Mouse (Mus musculus): ENCODE results near the gene Olfr578. TPM values are rescaled to one million over a fixed set of nuclear protein-coding genes. Genes with fewer than 3 reads are reported as not detected.

The Olfr578 gene
- not detected for total RNA-seq (2021)
- long read RNA-seq, experiment 1 = 0 reads
- long read RNA-seq, experiment 2 = 0 reads

DNA sequence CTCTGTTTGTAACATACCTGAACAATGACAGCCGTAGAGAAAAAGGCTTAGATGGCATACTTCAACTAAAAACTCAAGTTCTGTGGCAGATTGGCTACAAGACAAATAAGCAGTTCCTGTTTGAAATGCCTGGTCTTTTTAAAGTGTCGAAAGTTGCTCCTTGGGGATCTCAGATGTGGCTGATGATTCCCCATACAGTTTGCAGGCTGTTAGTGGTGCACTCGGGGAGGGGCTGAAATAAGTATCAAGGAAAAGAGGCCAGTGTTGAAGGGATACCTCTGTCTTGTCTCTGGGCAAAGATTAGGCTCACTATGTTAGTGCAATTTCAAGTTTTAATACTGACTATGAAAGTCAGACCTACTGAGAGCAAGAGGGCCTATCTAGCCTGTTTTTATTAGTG is at the start of gene Olfr578:
Olfr578 (minus strand) TSS at position 101 of the 400 bp plus-strand sequence.
- TF ChIP-seq CTCF (IDR thresholded peaks at IDR 0.05) = no peak
- intact Hi-C loops (cut with DNase I) = no loop called here
- no peak for DNase-seq
- Histone ChIP-seq H3K27ac (no peak within 1 kb of the TSS), H3K4me3 (no peak within 1 kb of the TSS)

DNA sequence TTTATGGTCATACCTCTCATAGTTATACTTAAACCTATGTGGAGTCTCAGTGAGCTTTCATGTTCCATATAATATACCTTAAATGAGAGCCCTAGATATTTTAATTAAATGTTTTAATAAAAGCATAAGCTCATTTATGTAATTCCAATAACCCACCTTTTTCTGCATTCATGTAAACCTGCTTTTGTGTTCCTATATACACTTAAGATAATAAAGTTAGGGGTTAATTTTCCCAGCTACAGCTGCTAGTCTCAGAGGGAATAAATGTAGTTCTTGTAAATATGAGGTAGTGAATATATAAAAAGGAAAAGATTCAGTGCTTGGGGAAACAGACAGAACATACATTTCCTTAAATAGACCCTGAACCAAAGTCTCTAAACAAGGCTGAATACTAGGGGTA is 48.6 kb upstream of the Olfr578 start, which contains the start of gene Olfr582:
Olfr582 (plus strand) TSS at position 301 of the 400 bp plus-strand sequence.
- no peak for DNase-seq
- Histone ChIP-seq H3K27ac (no peak within 1 kb of the TSS), H3K4me3 (no peak within 1 kb of the TSS)
- intact Hi-C loops (cut with DNase I) = no loop called here
- no peak for TF ChIP-seq CTCF (IDR thresholded peaks at IDR 0.05)

DNA sequence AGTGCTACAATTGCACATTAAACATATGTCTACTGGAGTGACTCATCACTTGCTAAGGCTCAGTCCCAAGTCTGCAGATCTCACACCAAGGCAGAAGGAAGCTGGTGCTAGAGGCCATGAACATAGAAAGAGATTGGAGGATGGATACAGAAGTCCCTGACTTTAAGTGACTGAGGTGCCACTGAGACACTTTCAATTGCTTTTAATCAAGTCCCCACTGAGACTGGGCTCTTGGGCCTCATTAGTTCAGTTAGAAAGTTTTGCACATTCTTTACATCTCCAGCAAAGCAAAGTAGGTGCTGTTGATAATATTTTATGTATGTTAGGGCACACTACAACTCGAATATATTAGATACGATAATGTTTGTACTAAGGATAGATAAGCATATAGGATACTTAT is 13.3 kb downstream of the Olfr578 start, which contains the start of gene Olfr577:
Olfr577 (minus strand) TSS at position 101 of the 400 bp plus-strand sequence.
- Histone ChIP-seq H3K4me3 (no peak within 1 kb of the TSS), H3K27ac (no peak within 1 kb of the TSS)
- intact Hi-C loops (cut with DNase I) = no loop called here
- no peak for TF ChIP-seq CTCF (IDR thresholded peaks at IDR 0.05)
- no peak for DNase-seq

DNA sequence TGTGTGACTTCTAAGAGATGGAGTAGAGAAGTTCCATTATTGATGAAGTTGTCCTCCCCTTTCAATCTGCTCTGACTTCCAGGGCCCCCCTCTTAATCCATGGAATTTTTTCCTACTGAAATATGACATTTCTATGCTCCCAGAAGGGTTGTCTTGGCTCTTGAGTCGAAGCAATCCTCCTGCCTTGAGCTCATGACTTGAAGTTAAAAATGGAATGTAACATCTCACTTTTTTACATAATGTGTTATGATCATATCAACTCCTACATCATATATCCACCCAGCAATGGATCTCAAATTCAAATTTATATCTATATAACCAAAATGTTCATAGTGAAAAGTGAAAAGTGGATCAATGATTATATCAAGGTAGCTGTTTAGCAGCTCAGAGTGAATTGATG is 14.7 kb downstream of the Olfr578 start:
- no peak overlapping the region for H3K27ac ChIP-seq
- no peak for TF ChIP-seq CTCF (IDR thresholded peaks at IDR 0.05)
- DNase-seq = no peak
- H3K4me3 ChIP-seq = no peak overlapping the region
- intact Hi-C loops (cut with DNase I) = no loop called here

DNA sequence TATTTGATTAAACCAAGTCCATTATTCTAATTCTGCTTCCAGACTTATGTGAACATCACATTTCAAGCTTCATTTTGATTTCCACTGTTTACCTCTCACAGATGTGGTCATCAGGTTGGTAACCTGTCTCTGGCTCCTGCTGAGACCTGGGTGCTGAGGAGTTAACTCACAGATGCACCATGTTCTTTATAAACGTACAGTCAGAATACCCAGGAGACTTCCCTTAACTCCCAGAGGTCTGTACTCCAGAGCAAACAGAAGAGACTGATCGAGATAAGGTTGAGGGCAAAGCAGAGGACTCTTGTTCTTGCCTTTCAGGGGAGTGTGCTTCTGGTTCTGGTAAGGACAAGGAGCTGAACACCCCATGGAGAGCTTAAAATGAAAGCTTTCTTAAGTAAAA is 26.8 kb downstream of the Olfr578 start, which contains the start of gene Olfr576:
Olfr576 (plus strand) TSS at position 301 of the 400 bp plus-strand sequence.
- intact Hi-C loops (cut with DNase I) = no loop called here
- Histone ChIP-seq H3K27ac (no peak within 1 kb of the TSS), H3K4me3 (no peak within 1 kb of the TSS)
- DNase-seq = no peak
- no peak for TF ChIP-seq CTCF (IDR thresholded peaks at IDR 0.05)

DNA sequence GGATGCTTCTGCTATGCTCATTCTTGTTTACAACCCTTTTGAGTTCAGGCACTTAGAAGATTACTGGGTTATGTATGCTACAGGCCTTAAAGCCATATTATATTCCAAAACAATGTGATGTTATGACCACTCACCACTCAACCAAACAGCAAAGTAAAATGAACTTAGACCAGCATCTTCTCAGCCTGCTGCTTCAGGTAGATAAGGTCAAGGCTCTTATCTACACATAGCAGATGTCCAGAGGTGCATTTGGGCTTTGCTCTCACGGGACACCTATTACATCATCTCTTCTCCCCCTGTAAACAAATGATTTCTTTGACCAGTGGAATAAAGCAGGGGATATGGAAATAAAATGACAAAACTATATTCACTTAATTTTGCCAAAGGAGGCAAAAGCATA is 30.5 kb downstream of the Olfr578 start, which contains the start of gene Olfr575:
Olfr575 (minus strand) TSS at position 183 of the 400 bp plus-strand sequence.
- intact Hi-C loops (cut with DNase I) = no loop called here
- no peak for DNase-seq
- Histone ChIP-seq H3K27ac (no peak within 1 kb of the TSS), H3K4me3 (no peak within 1 kb of the TSS)
- no peak for TF ChIP-seq CTCF (IDR thresholded peaks at IDR 0.05)

DNA sequence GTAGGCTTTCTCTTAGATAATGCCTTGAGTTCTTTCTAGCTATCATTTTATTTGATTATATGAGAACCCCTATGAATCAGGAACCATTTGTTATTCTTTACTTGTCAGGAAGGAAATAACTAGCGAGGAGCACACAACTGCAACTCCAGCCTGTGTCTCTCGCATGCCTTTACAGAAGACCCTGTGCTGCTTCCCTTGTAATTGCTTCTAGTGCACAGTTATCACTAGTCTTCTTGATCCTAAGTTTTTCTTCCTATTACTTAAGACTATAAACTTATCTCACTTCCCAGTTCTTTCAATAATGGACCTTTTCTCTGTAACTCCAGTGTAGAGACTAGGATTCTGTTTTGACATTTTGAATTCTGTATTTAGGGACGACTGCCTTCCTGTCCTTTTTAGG is 31.0 kb downstream of the Olfr578 start:
- no peak for DNase-seq
- no peak overlapping the region for H3K27ac ChIP-seq
- no peak overlapping the region for H3K4me3 ChIP-seq
- no peak for TF ChIP-seq CTCF (IDR thresholded peaks at IDR 0.05)
- intact Hi-C loops (cut with DNase I) = no loop called here

DNA sequence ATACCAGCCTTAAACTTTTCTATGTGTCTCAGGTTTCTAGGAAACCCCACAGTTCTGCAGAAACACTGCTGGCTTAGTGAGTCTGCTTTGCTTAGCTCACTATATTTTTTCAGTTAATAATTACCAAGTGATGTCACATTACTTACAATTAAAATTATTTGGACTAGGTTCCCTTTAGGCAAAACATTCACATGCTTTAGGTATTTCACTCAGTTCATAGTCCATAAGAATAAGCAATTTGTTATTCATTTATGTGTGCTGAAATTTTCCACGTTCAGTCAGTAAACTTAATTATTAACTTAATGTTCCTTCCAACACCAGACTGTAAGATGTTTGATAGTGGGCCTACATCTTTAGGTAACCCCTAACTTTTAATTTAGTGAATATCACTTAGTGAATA is 38.4 kb downstream of the Olfr578 start:
- intact Hi-C loops (cut with DNase I) = no loop called here
- Histone ChIP-seq H3K27ac (no peak overlapping the region), H3K4me3 (no peak overlapping the region)
- TF ChIP-seq CTCF (IDR thresholded peaks at IDR 0.05) = no peak
- no peak for DNase-seq

DNA sequence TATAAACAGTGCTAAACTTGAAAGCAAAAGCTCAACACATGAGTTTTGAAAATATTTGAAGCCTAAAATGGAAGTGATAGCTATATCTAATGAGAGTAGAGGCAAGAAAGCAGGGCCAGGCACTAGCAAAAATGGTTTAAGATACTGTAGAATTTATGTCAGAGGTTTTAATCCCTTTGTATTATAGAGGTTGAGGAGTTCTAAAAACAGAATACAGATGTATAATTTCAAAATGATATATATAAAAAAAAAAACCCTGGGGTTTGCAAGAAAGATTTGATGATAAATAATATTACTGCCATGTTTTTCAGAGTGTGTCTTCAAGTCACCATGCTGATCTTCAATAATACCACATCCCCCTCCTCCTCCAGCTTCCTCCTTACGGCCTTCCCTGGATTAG is 41.0 kb downstream of the Olfr578 start, which contains the start of gene Olfr574:
Olfr574 (plus strand) TSS at position 301 of the 400 bp plus-strand sequence.
- Histone ChIP-seq H3K27ac (no peak within 1 kb of the TSS), H3K4me3 (no peak within 1 kb of the TSS)
- TF ChIP-seq CTCF (IDR thresholded peaks at IDR 0.05) = no peak
- no peak for DNase-seq
- intact Hi-C loops (cut with DNase I) = no loop called here

DNA sequence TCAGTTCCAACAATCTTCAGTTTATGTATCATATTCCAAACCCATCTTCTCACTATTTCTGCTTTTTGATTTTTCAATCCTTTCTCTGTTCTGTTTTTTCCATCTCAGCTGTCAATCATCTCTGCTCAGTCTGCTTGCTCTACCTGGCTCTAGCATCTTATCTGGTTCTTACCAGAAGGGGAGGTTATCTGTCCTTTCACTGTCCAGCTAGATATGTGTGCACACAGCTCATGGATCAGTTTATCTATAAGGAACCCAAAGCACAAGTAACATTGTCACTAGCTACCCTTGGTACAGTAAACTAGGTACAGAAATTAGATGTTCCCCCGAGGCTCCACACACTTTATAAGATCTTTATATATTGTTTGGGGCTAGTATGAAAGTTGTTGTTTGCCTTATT is 45.7 kb downstream of the Olfr578 start:
- TF ChIP-seq CTCF (IDR thresholded peaks at IDR 0.05) = no peak

DNA sequence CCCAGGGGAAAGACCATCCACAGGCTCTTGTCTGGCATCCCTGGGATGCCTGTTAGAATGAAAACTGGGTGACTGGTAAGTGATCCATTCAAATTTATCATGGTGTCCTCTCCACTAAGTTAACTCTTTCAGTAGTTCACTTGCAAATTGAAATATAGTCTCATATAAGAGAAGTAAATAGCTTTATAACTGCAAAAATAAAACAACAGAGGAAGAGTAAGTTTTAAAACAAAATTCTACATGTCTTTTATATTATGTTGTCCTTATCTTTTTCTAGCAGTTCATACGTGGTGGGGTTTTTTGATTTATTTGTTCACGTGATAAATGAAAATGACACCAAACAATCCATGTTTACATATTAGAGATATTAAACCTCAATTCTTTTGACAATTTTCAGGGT is 46.6 kb downstream of the Olfr578 start, which contains the start of gene Olfr573-ps1:
Olfr573-ps1 (minus strand) TSS at position 101 of the 400 bp plus-strand sequence.
- TF ChIP-seq CTCF (IDR thresholded peaks at IDR 0.05) = no peak
- no peak within 1 kb of the TSS for H3K4me3 ChIP-seq
- intact Hi-C loops (cut with DNase I) = no loop called here
- no peak for DNase-seq
- no peak within 1 kb of the TSS for H3K27ac ChIP-seq

More for the DNA sequence above, 45.7 kb downstream of the Olfr578 start:
- no peak overlapping the region for H3K27ac ChIP-seq
- DNase-seq = no peak
- intact Hi-C loops (cut with DNase I) = no loop called here
- no peak overlapping the region for H3K4me3 ChIP-seq

Other genes starting within 250 kb of the Olfr578 start
- gene Olfr560, start 230.0 kb downstream of the Olfr578 start, total RNA-seq (2021) = not detected
- under 1 TPM; 0.33 to 0.61 TPM for gene Olfr78, start 229.9 kb downstream of the Olfr578 start, total RNA-seq (2021)
- not detected for gene Olfr561, start 218.1 kb downstream of the Olfr578 start, total RNA-seq (2021)
- not detected for gene Olfr564, start 185.8 kb downstream of the Olfr578 start, total RNA-seq (2021)
- gene Olfr566, start 130.6 kb downstream of the Olfr578 start, total RNA-seq (2021) = not detected
- gene Olfr568, start 112.2 kb downstream of the Olfr578 start, total RNA-seq (2021) = not detected
- gene Olfr569, start 98.4 kb downstream of the Olfr578 start, total RNA-seq (2021) = not detected
- gene Olfr570, start 94.7 kb downstream of the Olfr578 start, total RNA-seq (2021) = not detected
- not detected for gene Olfr571, start 71.8 kb downstream of the Olfr578 start, total RNA-seq (2021)
- gene Olfr572, start 64.9 kb downstream of the Olfr578 start, total RNA-seq (2021) = not detected
- gene Olfr573-ps1, start 46.7 kb downstream of the Olfr578 start, total RNA-seq (2021) = not detected
- not detected for gene Olfr574, start 40.9 kb downstream of the Olfr578 start, total RNA-seq (2021)
- gene Olfr575, start 30.5 kb downstream of the Olfr578 start, total RNA-seq (2021) = not detected
- not detected for gene Olfr576, start 26.7 kb downstream of the Olfr578 start, total RNA-seq (2021)
- gene Olfr577, start 13.4 kb downstream of the Olfr578 start, total RNA-seq (2021) = not detected
- not detected for gene Olfr582, start 48.7 kb upstream of the Olfr578 start, total RNA-seq (2021)
- not detected for gene Olfr583, start 62.0 kb upstream of the Olfr578 start, total RNA-seq (2021)
- gene Olfr584, start 92.6 kb upstream of the Olfr578 start, total RNA-seq (2021) = not detected
- gene Olfr585, start 108.4 kb upstream of the Olfr578 start, total RNA-seq (2021) = not detected
- gene Olfr586, start 136.3 kb upstream of the Olfr578 start, total RNA-seq (2021) = not detected
- not detected for gene Olfr588-ps1, start 151.6 kb upstream of the Olfr578 start, total RNA-seq (2021)
- gene Olfr589, start 167.0 kb upstream of the Olfr578 start, total RNA-seq (2021) = not detected
- gene Olfr591, start 189.0 kb upstream of the Olfr578 start, total RNA-seq (2021) = not detected
- not detected for gene Olfr592, start 195.5 kb upstream of the Olfr578 start, total RNA-seq (2021)
- gene Olfr593, start 222.5 kb upstream of the Olfr578 start, total RNA-seq (2021) = not detected
- gene Olfr594, start 227.7 kb upstream of the Olfr578 start, total RNA-seq (2021) = not detected